Mouse (Mus musculus): ENCODE data around the gene Papolg.
"Not testable (repeated sequence)": the region's sequence is repeated elsewhere in the genome, so short reads cannot be mapped to it uniquely, and the experiment has no call there.

The Papolg gene

GRCm38 (mm10) chr11:23895060-23895426, at the start of gene Papolg:
TSS of gene Papolg (minus strand) at chr11:23895253.
- peak; percentile 87 to 92 for DNase-seq (ENCODE audit: low spot score in 2 of 2)

- DNase-seq (ENCODE audit: low spot score in 2 of 2) = not testable (repeated sequence)
These were observed 33.1 kb upstream of the Papolg start for GRCm38 (mm10) chr11:23928146-23928545.

- DNase-seq (ENCODE audit: low spot score in 2 of 2) = no peak
These were observed 32.6 kb upstream of the Papolg start for GRCm38 (mm10) chr11:23927643-23928042.

- DNase-seq (ENCODE audit: low spot score in 2 of 2) = not testable (repeated sequence)
These were observed 18.8 kb upstream of the Papolg start for GRCm38 (mm10) chr11:23913824-23914223.

GRCm38 (mm10) chr11:23903909-23904308, 8.9 kb upstream of the Papolg start:
- DNase-seq (ENCODE audit: low spot score in 2 of 2) = no peak

- DNase-seq (ENCODE audit: low spot score in 2 of 2) = no peak
These were observed 653 bp downstream of the Papolg start for GRCm38 (mm10) chr11:23894141-23895059.

GRCm38 (mm10) chr11:23893556-23893955, 1.5 kb downstream of the Papolg start:
- no peak for DNase-seq (ENCODE audit: low spot score in 2 of 2)

GRCm38 (mm10) chr11:23864326-23864725, 30.7 kb downstream of the Papolg start:
- DNase-seq (ENCODE audit: low spot score in 2 of 2) = no peak

- no peak for DNase-seq (ENCODE audit: low spot score in 2 of 2)
These were observed 38.3 kb downstream of the Papolg start for GRCm38 (mm10) chr11:23856723-23857112.

- DNase-seq (ENCODE audit: low spot score in 2 of 2) = no peak
These were observed 38.9 kb downstream of the Papolg start for GRCm38 (mm10) chr11:23856054-23856722.

GRCm38 (mm10) chr11:23855182-23855802, 39.8 kb downstream of the Papolg start:
- DNase-seq (ENCODE audit: low spot score in 2 of 2) = peak; percentile 14 to 37

GRCm38 (mm10) chr11:23853306-23853705, 41.7 kb downstream of the Papolg start:
- DNase-seq (ENCODE audit: low spot score in 2 of 2) = no peak

GRCm38 (mm10) chr11:23846016-23846815, 48.8 kb downstream of the Papolg start:
- DNase-seq (ENCODE audit: low spot score in 2 of 2) = peak; percentile 11 to 25

GRCm38 (mm10) chr11:23823244-23823643, 71.8 kb downstream of the Papolg start:
- DNase-seq (ENCODE audit: low spot score in 2 of 2) = no peak

GRCm38 (mm10) chr11:23821652-23822051, 73.4 kb downstream of the Papolg start:
- no peak for DNase-seq (ENCODE audit: low spot score in 2 of 2)

GRCm38 (mm10) chr11:23820977-23821376, 74.1 kb downstream of the Papolg start:
- DNase-seq (ENCODE audit: low spot score in 2 of 2) = no peak

- DNase-seq (ENCODE audit: low spot score in 2 of 2) = no peak
These were observed 76.3 kb downstream of the Papolg start for GRCm38 (mm10) chr11:23818745-23819144.
